Mouse (Mus musculus): ENCODE results near the gene Larp1. TPM values are rescaled to one million over a fixed set of nuclear protein-coding genes. Genes with fewer than 3 reads are reported as not detected.

Gene Larp1
- total and polyA plus RNA-seq, 2 experiments from 2014 or later: 15.7 to 51.8 TPM

- Histone ChIP-seq H3K36me3 (ENCODE audit: insufficient read depth, low read length) (no peaks in the 10 kb centered on the region), H3K4me1 (ENCODE audit: insufficient read depth, low read length) (peaks cover 9% of the 10 kb centered on the region; the same call in 1 of the 2 replicates), H3K27ac (ENCODE audit: low read depth, low read length) (peak overlapping the region; percentile 83), H3K9me3 (ENCODE audit: low read length) (no peaks in the 10 kb centered on the region), H3K9ac (replicated peaks; ENCODE audit: low read length, poor library complexity, severe bottlenecking) (peak overlapping the region; percentile 50), H3K4me2 (ENCODE audit: low read depth, low read length, poor library complexity, severe bottlenecking) (peak overlapping the region; percentile 52), H3K4me3 (ENCODE audit: low read depth, low read length) (peak overlapping the region; percentile 96), H3K27me3 (ENCODE audit: insufficient read depth, low read length) (peaks cover 7% of the 10 kb centered on the region; the same call in 1 of the 2 replicates)
- DNase-seq (ENCODE audit: low spot score): no peak
- no peak for TF ChIP-seq CTCF (IDR thresholded peaks at IDR 0.05)
- WGBS: 90% methylated on average over 9 of the region's 9 CpGs
- no peak for ATAC-seq (ENCODE audit: low FRiP score)
Observed at GRCm38 (mm10) chr11:58102581-58103343, 93.9 kb downstream of the Larp1 start.

GRCm38 (mm10) chr11:58103344-58103653 lies 94.4 kb downstream of the Larp1 start:
- Histone ChIP-seq H3K4me2 (ENCODE audit: low read depth, low read length, poor library complexity, severe bottlenecking) (peak overlapping the region; percentile 52), H3K27me3 (ENCODE audit: insufficient read depth, low read length) (peaks cover 6% of the 10 kb centered on the region; the same call in 1 of the 2 replicates), H3K4me3 (ENCODE audit: low read depth, low read length) (peak overlapping the region; percentile 96), H3K27ac (ENCODE audit: low read depth, low read length) (peak overlapping the region; percentile 83), H3K36me3 (ENCODE audit: insufficient read depth, low read length) (no peaks in the 10 kb centered on the region), H3K4me1 (ENCODE audit: insufficient read depth, low read length) (peaks cover 9% of the 10 kb centered on the region; the same call in 1 of the 2 replicates), H3K9me3 (ENCODE audit: low read length) (no peaks in the 10 kb centered on the region), H3K9ac (replicated peaks; ENCODE audit: low read length, poor library complexity, severe bottlenecking) (peak overlapping the region; percentile 50)
- TF ChIP-seq CTCF (IDR thresholded peaks at IDR 0.05): no peak
- ATAC-seq (ENCODE audit: low FRiP score): peak; percentile 59
- 47% methylated on average over 13 of the region's 13 CpGs for WGBS
- DNase-seq (ENCODE audit: low spot score): no peak

- peak; percentile 97 for ATAC-seq (ENCODE audit: low FRiP score)
- Histone ChIP-seq H3K27ac (ENCODE audit: low read depth, low read length) (peak within 1 kb of the TSS; percentile 85), H3K9ac (replicated peaks; ENCODE audit: low read length, poor library complexity, severe bottlenecking) (peak within 1 kb of the TSS; percentile 91), H3K4me3 (ENCODE audit: low read depth, low read length) (peak within 1 kb of the TSS; percentile 96), H3K4me1 (ENCODE audit: insufficient read depth, low read length) (peaks cover 9% of the 10 kb centered on the region; the same call in 1 of the 2 replicates), H3K4me2 (ENCODE audit: low read depth, low read length, poor library complexity, severe bottlenecking) (peak within 1 kb of the TSS; percentile 80), H3K36me3 (ENCODE audit: insufficient read depth, low read length) (no peaks in the 10 kb centered on the region), H3K9me3 (ENCODE audit: low read length) (no peaks in the 10 kb centered on the region), H3K27me3 (ENCODE audit: insufficient read depth, low read length) (peaks cover 3% of the 10 kb centered on the region; the same call in 1 of the 2 replicates)
- under 1% methylated on average over 55 of the region's 55 CpGs for WGBS
- TF ChIP-seq CTCF (IDR thresholded peaks at IDR 0.05): no peak
- DNase-seq (ENCODE audit: low spot score): peak; percentile 99
Observed at GRCm38 (mm10) chr11:58103697-58104306, 94.9 kb downstream of the Larp1 start, which contains the start of gene Cnot8. TSS of gene Cnot8 (plus strand) at chr11:58104153.

GRCm38 (mm10) chr11:58104351-58104791 lies 95.5 kb downstream of the Larp1 start:
- WGBS: 0% methylated on average over 24 of the region's 24 CpGs
- Histone ChIP-seq H3K9ac (replicated peaks; ENCODE audit: low read length, poor library complexity, severe bottlenecking) (peak overlapping the region; percentile 91), H3K4me2 (ENCODE audit: low read depth, low read length, poor library complexity, severe bottlenecking) (peak overlapping the region; percentile 80), H3K27me3 (ENCODE audit: insufficient read depth, low read length) (no peaks in the 10 kb centered on the region), H3K4me3 (ENCODE audit: low read depth, low read length) (peak overlapping the region; percentile 96), H3K9me3 (ENCODE audit: low read length) (no peaks in the 10 kb centered on the region), H3K4me1 (ENCODE audit: insufficient read depth, low read length) (peaks cover 9% of the 10 kb centered on the region; the same call in 1 of the 2 replicates), H3K36me3 (ENCODE audit: insufficient read depth, low read length) (no peaks in the 10 kb centered on the region), H3K27ac (ENCODE audit: low read depth, low read length) (peak overlapping the region; percentile 85)
- TF ChIP-seq CTCF (IDR thresholded peaks at IDR 0.05): no peak
- DNase-seq (ENCODE audit: low spot score) (peak; percentile 21), ATAC-seq (ENCODE audit: low FRiP score) (peak; percentile 2; the same call in 1 of the 2 replicates)

GRCm38 (mm10) chr11:58107009-58107408 lies 98.1 kb downstream of the Larp1 start:
- 20% methylated on average over 3 of the region's 3 CpGs for WGBS
- TF ChIP-seq CTCF (IDR thresholded peaks at IDR 0.05): peak; percentile 57
- H3K27ac ChIP-seq (ENCODE audit: low read depth, low read length): no peak overlapping the region
- no peak overlapping the region for H3K9ac ChIP-seq (replicated peaks; ENCODE audit: low read length, poor library complexity, severe bottlenecking)
- peaks cover 9% of the 10 kb centered on the region; the same call in 1 of the 2 replicates for H3K4me1 ChIP-seq (ENCODE audit: insufficient read depth, low read length)
- H3K4me3 ChIP-seq (ENCODE audit: low read depth, low read length): no peak overlapping the region
- peaks cover 9% of the 10 kb centered on the region for H3K36me3 ChIP-seq (ENCODE audit: insufficient read depth, low read length)
- no peak for ATAC-seq (ENCODE audit: low FRiP score)
- peak; percentile 38 for DNase-seq (ENCODE audit: low spot score)
- H3K4me2 ChIP-seq (ENCODE audit: low read depth, low read length, poor library complexity, severe bottlenecking): no peak overlapping the region
- no peaks in the 10 kb centered on the region for H3K27me3 ChIP-seq (ENCODE audit: insufficient read depth, low read length)
- no peaks in the 10 kb centered on the region for H3K9me3 ChIP-seq (ENCODE audit: low read length)
